Mouse (Mus musculus): ENCODE results near the gene Olfr1133.
"Not testable (repeated sequence)": the region's sequence is repeated elsewhere in the genome, so short reads cannot be mapped to it uniquely, and the experiment has no call there.

The Olfr1133 gene

GRCm38 (mm10) chr2:87647274-87647673 is at the start of gene Olfr1133:
Gene Olfr1133, minus strand, starts transcription at chr2:87647374.
- no peak for DNase-seq (ENCODE audit: low spot score)

- no peak for DNase-seq (ENCODE audit: low spot score)
Observed at GRCm38 (mm10) chr2:87693847-87694246, 46.7 kb upstream of the Olfr1133 start, which contains the start of gene Olfr1136. Gene Olfr1136, minus strand, starts transcription at chr2:87693947.

GRCm38 (mm10) chr2:87673564-87673963 is 26.4 kb upstream of the Olfr1133 start, which contains the start of gene Olfr1135:
Gene Olfr1135, minus strand, starts transcription at chr2:87673664.
- DNase-seq (ENCODE audit: low spot score) = no peak

- DNase-seq (ENCODE audit: low spot score) = no peak
Observed at GRCm38 (mm10) chr2:87658360-87658759, 11.2 kb upstream of the Olfr1133 start, which contains the start of gene Olfr1134. Gene Olfr1134, minus strand, starts transcription at chr2:87658460.

GRCm38 (mm10) chr2:87642441-87642840 is 4.7 kb downstream of the Olfr1133 start:
- no peak for DNase-seq (ENCODE audit: low spot score)

GRCm38 (mm10) chr2:87637435-87637834 is 9.7 kb downstream of the Olfr1133 start, which contains the start of gene Olfr1132:
Gene Olfr1132, minus strand, starts transcription at chr2:87637535.
- DNase-seq (ENCODE audit: low spot score) = no peak

GRCm38 (mm10) chr2:87626804-87627203 is 20.4 kb downstream of the Olfr1133 start, which contains the start of gene Olfr1131:
Gene Olfr1131, plus strand, starts transcription at chr2:87627104.
- DNase-seq (ENCODE audit: low spot score) = no peak

- DNase-seq (ENCODE audit: low spot score) = not testable (repeated sequence)
Observed at GRCm38 (mm10) chr2:87605912-87606311, 41.3 kb downstream of the Olfr1133 start, which contains the start of gene Olfr1130. Gene Olfr1130, plus strand, starts transcription at chr2:87606212.

Data from layer of hippocampus, adult 9-10 months (tissue).